Mouse (Mus musculus): ENCODE results near the gene Hoxc6. TPM values are rescaled to one million over a fixed set of nuclear protein-coding genes. Genes with fewer than 3 reads are reported as not detected.

Gene Hoxc6
- polyA plus RNA-seq, 1 experiment from 2014 or later: 0.17 TPM

DNA sequence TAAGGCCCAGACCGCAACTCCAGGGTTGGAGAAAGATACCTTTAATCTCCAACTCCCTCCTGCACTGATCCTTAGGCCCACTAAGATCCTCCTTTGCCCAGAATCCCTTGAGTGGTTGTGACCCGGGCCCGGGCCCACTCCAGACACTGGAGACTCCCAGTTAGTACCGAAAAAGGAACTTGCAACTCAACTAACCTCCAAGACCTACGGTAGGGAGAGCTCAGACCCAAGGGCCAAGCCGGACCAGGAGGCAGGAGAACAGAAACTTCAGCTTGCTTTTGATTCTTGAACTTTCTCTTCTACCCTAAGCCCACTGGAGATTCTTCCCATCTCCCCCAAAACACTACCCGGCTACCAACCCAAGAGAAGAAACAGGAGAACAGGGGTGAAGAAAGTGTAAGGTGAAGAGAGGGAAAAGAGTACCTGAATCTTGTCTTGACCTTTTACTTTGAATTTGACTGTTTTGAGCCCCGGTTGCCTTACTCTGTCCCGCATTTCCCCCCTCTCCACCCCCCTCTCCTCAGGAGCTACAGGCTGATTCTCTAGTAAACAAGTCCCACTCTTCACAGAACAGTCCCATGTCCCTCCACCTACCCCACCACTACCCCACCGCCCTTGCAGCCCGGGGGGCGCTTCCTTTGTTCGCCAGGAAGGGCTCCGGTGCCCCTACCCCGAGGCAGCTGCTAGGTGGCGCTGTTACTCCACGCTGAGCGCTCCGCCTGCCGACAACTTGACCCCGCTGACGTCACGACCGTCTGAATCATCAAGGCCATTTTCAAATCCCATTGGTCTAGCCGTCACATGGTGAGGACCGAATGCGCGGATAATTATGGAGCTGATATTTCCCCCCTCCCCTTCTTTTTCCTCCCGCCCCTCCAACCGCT lies 31.9 kb upstream of the Hoxc6 start:
- Histone ChIP-seq H3K4me1 (ENCODE audit: control insufficient read depth, insufficient read depth, low read length) (no peaks in the 10 kb centered on the region), H3K4me3 (ENCODE audit: low read depth, low read length) (no peak overlapping the region), H3K9me3 (replicated peaks; ENCODE audit: control insufficient read depth, low read length) (no peaks in the 10 kb centered on the region), H3K9ac (replicated peaks; ENCODE audit: low read length) (no peak overlapping the region), H3K4me2 (ENCODE audit: low read depth, low read length) (no peak overlapping the region), H3K27me3 (ENCODE audit: control insufficient read depth, insufficient read depth, low read length) (peaks cover 89% of the 10 kb centered on the region), H3K27ac (replicated peaks; ENCODE audit: low read depth, low read length) (no peak overlapping the region), H3K36me3 (replicated peaks; ENCODE audit: control insufficient read depth, insufficient read depth, low read depth, low read length) (no peaks in the 10 kb centered on the region)
- 3% methylated on average over 28 of the region's 30 CpGs for WGBS
- ATAC-seq (replicated peaks; ENCODE audit: insufficient number of reproducible peaks, low FRiP score, low TSS enrichment, low read depth) (0 out of 2 replicates have a peak, but pooled peaks have one; percentile 39), DNase-seq (ENCODE audit: low spot score) (peak; percentile 88)

DNA sequence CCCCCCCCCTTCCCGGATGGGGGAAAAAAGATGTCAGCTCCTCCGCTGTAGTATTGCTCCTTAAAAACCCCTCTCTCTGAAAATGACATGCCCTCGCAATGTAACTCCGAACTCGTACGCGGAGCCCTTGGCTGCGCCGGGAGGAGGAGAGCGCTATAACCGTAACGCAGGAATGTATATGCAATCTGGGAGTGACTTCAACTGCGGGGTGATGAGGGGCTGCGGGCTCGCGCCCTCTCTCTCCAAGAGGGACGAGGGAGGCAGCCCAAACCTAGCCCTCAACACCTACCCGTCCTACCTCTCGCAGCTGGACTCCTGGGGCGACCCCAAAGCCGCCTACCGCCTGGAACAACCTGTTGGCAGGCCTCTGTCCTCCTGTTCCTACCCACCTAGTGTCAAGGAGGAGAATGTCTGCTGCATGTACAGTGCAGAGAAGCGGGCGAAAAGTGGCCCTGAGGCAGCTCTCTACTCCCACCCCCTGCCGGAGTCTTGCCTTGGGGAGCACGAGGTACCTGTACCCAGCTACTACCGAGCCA lies 31.2 kb upstream of the Hoxc6 start, which contains the start of gene Hoxc10:
TSS of gene Hoxc10 (plus strand) at position 21 of the 536 bp plus-strand sequence.
- ATAC-seq (replicated peaks; ENCODE audit: insufficient number of reproducible peaks, low FRiP score, low TSS enrichment, low read depth) (no peak; the same call in 1 of the 2 replicates), DNase-seq (ENCODE audit: low spot score) (no peak)
- no peaks in the 10 kb centered on the region for H3K36me3 ChIP-seq (replicated peaks; ENCODE audit: control insufficient read depth, insufficient read depth, low read depth, low read length)
- H3K27ac ChIP-seq (replicated peaks; ENCODE audit: low read depth, low read length): no peak within 1 kb of the TSS
- H3K9ac ChIP-seq (replicated peaks; ENCODE audit: low read length): no peak within 1 kb of the TSS
- no peaks in the 10 kb centered on the region for H3K4me1 ChIP-seq (ENCODE audit: control insufficient read depth, insufficient read depth, low read length)
- peaks cover 90% of the 10 kb centered on the region for H3K27me3 ChIP-seq (ENCODE audit: control insufficient read depth, insufficient read depth, low read length)
- WGBS: 1% methylated on average over 27 of the region's 27 CpGs
- H3K9me3 ChIP-seq (replicated peaks; ENCODE audit: control insufficient read depth, low read length): no peaks in the 10 kb centered on the region
- H3K4me2 ChIP-seq (ENCODE audit: low read depth, low read length): no peak within 1 kb of the TSS
- no peak within 1 kb of the TSS for H3K4me3 ChIP-seq (ENCODE audit: low read depth, low read length)

DNA sequence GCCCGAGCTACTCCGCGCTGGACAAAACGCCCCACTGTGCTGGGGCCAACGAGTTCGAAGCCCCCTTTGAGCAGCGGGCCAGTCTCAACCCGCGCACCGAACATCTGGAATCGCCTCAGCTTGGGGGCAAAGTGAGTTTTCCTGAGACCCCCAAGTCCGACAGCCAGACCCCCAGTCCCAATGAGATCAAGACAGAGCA lies 30.8 kb upstream of the Hoxc6 start, which contains the start of gene Hoxc5:
TSS of gene Hoxc5 (plus strand) at position 132 of the 199 bp plus-strand sequence.
- H3K9ac ChIP-seq (replicated peaks; ENCODE audit: low read length): no peak within 1 kb of the TSS
- no peaks in the 10 kb centered on the region for H3K36me3 ChIP-seq (replicated peaks; ENCODE audit: control insufficient read depth, insufficient read depth, low read depth, low read length)
- no peaks in the 10 kb centered on the region for H3K9me3 ChIP-seq (replicated peaks; ENCODE audit: control insufficient read depth, low read length)
- H3K27me3 ChIP-seq (ENCODE audit: control insufficient read depth, insufficient read depth, low read length): peaks cover 93% of the 10 kb centered on the region
- WGBS: 2% methylated on average over 12 of the region's 12 CpGs
- H3K4me1 ChIP-seq (ENCODE audit: control insufficient read depth, insufficient read depth, low read length): no peaks in the 10 kb centered on the region
- DNase-seq (ENCODE audit: low spot score): no peak
- no peak within 1 kb of the TSS for H3K4me3 ChIP-seq (ENCODE audit: low read depth, low read length)
- H3K4me2 ChIP-seq (ENCODE audit: low read depth, low read length): no peak within 1 kb of the TSS
- ATAC-seq (replicated peaks; ENCODE audit: insufficient number of reproducible peaks, low FRiP score, low TSS enrichment, low read depth): no peak
- H3K27ac ChIP-seq (replicated peaks; ENCODE audit: low read depth, low read length): no peak within 1 kb of the TSS

DNA sequence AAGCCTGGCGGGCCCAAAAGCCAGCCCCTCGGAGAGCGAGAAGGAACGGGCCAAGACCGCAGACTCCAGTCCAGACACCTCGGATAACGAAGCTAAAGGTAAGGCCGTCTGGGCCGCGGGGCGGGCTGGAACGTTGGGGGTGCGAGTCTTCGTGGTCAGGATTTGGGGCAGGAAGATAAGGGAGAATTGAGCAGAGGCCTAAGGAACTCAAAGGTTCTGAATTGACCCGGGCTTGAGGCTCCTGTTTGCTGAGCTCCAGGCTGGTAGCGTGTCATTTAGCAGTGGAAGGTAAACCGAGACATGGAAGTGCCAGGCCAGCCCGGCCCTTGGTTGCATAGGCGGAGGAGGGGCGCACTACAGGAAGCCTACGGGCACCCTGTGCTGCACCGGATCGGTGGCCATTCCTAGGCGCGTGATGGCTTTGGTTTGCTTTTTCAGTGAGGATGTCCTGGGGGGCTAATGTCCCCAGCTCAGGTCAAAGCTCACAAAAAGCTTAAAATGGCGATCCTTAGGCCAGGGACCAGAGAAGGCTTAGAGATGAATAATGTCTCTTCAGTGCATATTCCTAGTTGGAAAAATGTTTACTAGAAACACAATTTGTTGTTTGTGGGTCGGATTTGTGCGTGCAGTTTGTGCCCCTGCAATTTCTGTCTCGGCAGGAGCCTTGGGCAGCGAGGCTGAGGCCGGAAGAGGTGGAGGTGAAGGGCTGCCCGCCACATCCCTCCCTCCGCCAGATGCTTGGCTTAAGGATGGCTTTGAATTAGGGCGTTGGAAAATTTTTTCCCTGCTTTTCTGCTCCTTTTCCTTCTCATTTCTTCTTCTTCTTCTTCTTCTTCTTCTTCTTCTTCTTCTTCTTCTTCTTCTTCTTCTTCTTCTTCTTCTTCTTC lies 30.3 kb upstream of the Hoxc6 start:
- ATAC-seq (replicated peaks; ENCODE audit: insufficient number of reproducible peaks, low FRiP score, low TSS enrichment, low read depth) (no peak), DNase-seq (ENCODE audit: low spot score) (no peak)
- Histone ChIP-seq H3K4me2 (ENCODE audit: low read depth, low read length) (no peak overlapping the region), H3K36me3 (replicated peaks; ENCODE audit: control insufficient read depth, insufficient read depth, low read depth, low read length) (no peaks in the 10 kb centered on the region), H3K27me3 (ENCODE audit: control insufficient read depth, insufficient read depth, low read length) (peaks cover 93% of the 10 kb centered on the region), H3K4me3 (ENCODE audit: low read depth, low read length) (no peak overlapping the region), H3K4me1 (ENCODE audit: control insufficient read depth, insufficient read depth, low read length) (no peaks in the 10 kb centered on the region), H3K9ac (replicated peaks; ENCODE audit: low read length) (no peak overlapping the region), H3K27ac (replicated peaks; ENCODE audit: low read depth, low read length) (no peak overlapping the region), H3K9me3 (replicated peaks; ENCODE audit: control insufficient read depth, low read length) (no peaks in the 10 kb centered on the region)
- WGBS: 1% methylated on average over 34 of the region's 34 CpGs

DNA sequence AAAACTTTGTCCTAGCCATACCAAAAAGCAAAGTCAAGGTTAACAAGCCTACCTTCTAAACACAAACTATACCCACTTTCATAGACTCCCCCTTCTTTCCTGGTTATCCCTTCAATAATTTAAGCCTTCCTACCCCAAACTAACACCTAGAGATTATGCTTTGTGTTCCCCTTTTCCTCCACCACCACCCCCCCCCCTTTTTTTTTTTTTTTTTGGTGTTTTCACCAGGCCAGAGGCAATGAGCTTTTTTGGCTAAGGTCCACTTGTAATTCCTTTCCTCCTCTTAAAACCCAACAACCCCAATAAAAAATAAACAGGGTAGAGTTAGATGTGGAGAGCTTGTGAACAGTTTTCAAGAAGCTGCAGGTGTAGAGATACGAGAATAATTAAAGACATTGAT lies 28.8 kb upstream of the Hoxc6 start:
- DNase-seq (ENCODE audit: low spot score) (no peak), ATAC-seq (replicated peaks; ENCODE audit: insufficient number of reproducible peaks, low FRiP score, low TSS enrichment, low read depth) (no peak)
- Histone ChIP-seq H3K36me3 (replicated peaks; ENCODE audit: control insufficient read depth, insufficient read depth, low read depth, low read length) (no peaks in the 10 kb centered on the region), H3K27ac (replicated peaks; ENCODE audit: low read depth, low read length) (no peak overlapping the region), H3K4me1 (ENCODE audit: control insufficient read depth, insufficient read depth, low read length) (no peaks in the 10 kb centered on the region), H3K9ac (replicated peaks; ENCODE audit: low read length) (no peak overlapping the region), H3K27me3 (ENCODE audit: control insufficient read depth, insufficient read depth, low read length) (peaks cover 96% of the 10 kb centered on the region), H3K9me3 (replicated peaks; ENCODE audit: control insufficient read depth, low read length) (no peaks in the 10 kb centered on the region), H3K4me2 (ENCODE audit: low read depth, low read length) (no peak overlapping the region), H3K4me3 (ENCODE audit: low read depth, low read length) (no peak overlapping the region)
- 39% methylated on average over 1 of the region's 1 CpGs for WGBS

DNA sequence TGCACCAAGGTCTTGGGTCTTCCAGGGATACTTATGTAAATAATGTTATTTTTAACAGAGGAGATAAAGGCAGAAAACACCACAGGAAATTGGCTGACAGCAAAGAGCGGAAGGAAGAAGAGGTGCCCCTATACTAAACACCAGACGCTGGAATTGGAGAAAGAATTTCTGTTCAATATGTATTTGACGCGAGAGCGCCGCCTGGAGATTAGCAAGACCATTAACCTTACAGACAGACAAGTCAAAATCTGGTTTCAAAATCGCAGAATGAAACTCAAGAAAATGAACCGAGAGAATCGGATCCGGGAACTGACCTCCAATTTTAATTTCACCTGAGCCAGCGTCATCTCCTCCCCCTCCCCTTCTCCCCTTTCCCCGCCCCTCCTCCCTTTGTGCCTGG lies 27.3 kb upstream of the Hoxc6 start:
- Histone ChIP-seq H3K4me1 (ENCODE audit: control insufficient read depth, insufficient read depth, low read length) (no peaks in the 10 kb centered on the region), H3K4me3 (ENCODE audit: low read depth, low read length) (no peak overlapping the region), H3K4me2 (ENCODE audit: low read depth, low read length) (no peak overlapping the region), H3K27ac (replicated peaks; ENCODE audit: low read depth, low read length) (no peak overlapping the region), H3K9me3 (replicated peaks; ENCODE audit: control insufficient read depth, low read length) (no peaks in the 10 kb centered on the region), H3K9ac (replicated peaks; ENCODE audit: low read length) (no peak overlapping the region), H3K27me3 (ENCODE audit: control insufficient read depth, insufficient read depth, low read length) (peaks cover 94% of the 10 kb centered on the region), H3K36me3 (replicated peaks; ENCODE audit: control insufficient read depth, insufficient read depth, low read depth, low read length) (no peaks in the 10 kb centered on the region)
- no peak for ATAC-seq (replicated peaks; ENCODE audit: insufficient number of reproducible peaks, low FRiP score, low TSS enrichment, low read depth)
- WGBS: 1% methylated on average over 12 of the region's 12 CpGs
- no peak for DNase-seq (ENCODE audit: low spot score)

DNA sequence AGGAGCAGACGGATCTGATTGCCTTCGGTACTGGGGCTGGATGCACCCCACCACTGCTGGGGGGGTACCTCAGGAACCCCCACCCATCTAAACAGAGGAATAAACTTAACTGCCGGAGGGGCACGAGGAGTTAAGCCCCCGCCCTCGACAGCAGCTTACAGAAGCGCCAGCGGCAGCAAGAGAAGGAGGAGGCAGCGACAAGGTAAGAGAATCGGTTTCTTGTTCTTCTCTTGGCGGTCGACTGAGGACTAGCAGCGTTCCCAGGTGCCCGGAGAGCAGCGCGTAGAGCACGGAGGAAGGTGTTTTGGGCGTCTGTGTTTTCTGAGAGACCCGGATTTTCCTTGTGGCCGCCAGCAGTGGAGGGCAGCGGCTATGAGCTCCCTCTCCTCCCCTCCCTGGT lies 25.8 kb upstream of the Hoxc6 start:
- no peak for DNase-seq (ENCODE audit: low spot score)
- under 1% methylated on average over 21 of the region's 21 CpGs for WGBS
- H3K27ac ChIP-seq (replicated peaks; ENCODE audit: low read depth, low read length): no peak overlapping the region
- no peak for ATAC-seq (replicated peaks; ENCODE audit: insufficient number of reproducible peaks, low FRiP score, low TSS enrichment, low read depth)
- no peak overlapping the region for H3K9ac ChIP-seq (replicated peaks; ENCODE audit: low read length)
- no peak overlapping the region for H3K4me3 ChIP-seq (ENCODE audit: low read depth, low read length)
- H3K36me3 ChIP-seq (replicated peaks; ENCODE audit: control insufficient read depth, insufficient read depth, low read depth, low read length): no peaks in the 10 kb centered on the region
- H3K9me3 ChIP-seq (replicated peaks; ENCODE audit: control insufficient read depth, low read length): no peaks in the 10 kb centered on the region
- H3K4me1 ChIP-seq (ENCODE audit: control insufficient read depth, insufficient read depth, low read length): no peaks in the 10 kb centered on the region
- H3K4me2 ChIP-seq (ENCODE audit: low read depth, low read length): no peak overlapping the region
- peaks cover 94% of the 10 kb centered on the region for H3K27me3 ChIP-seq (ENCODE audit: control insufficient read depth, insufficient read depth, low read length)

DNA sequence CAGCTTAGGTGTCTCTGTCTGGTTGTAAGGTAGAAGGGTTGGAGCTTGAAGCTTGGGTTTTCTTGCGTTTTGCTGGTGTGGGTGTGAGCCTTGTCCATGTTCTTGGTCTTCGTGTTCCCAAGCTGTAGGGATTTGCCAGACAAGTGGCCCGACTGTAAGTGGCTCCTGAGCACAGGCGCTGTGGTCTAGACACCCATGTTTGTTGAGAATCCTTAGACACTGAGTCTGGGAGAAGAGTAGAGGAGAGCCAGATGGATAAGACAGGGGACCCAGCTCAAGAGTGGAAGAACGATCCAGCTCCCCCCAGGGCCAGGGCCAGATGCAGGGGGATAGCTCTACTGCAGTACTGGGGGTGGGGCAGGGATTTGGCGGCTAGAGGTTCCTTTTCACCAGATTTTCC lies 25.3 kb upstream of the Hoxc6 start:
- Histone ChIP-seq H3K4me3 (ENCODE audit: low read depth, low read length) (no peak overlapping the region), H3K36me3 (replicated peaks; ENCODE audit: control insufficient read depth, insufficient read depth, low read depth, low read length) (no peaks in the 10 kb centered on the region), H3K4me2 (ENCODE audit: low read depth, low read length) (no peak overlapping the region), H3K4me1 (ENCODE audit: control insufficient read depth, insufficient read depth, low read length) (no peaks in the 10 kb centered on the region), H3K9ac (replicated peaks; ENCODE audit: low read length) (no peak overlapping the region), H3K9me3 (replicated peaks; ENCODE audit: control insufficient read depth, low read length) (no peaks in the 10 kb centered on the region), H3K27me3 (ENCODE audit: control insufficient read depth, insufficient read depth, low read length) (peaks cover 94% of the 10 kb centered on the region), H3K27ac (replicated peaks; ENCODE audit: low read depth, low read length) (no peak overlapping the region)
- 2% methylated on average over 6 of the region's 6 CpGs for WGBS
- no peak for DNase-seq (ENCODE audit: low spot score)
- no peak for ATAC-seq (replicated peaks; ENCODE audit: insufficient number of reproducible peaks, low FRiP score, low TSS enrichment, low read depth)
